Mouse (Mus musculus): Measurements from ENCODE around the gene Cdyl2. TPM values are rescaled to one million over a fixed set of nuclear protein-coding genes. Genes with fewer than 3 reads are reported as not detected.

Gene Cdyl2
- polyA plus RNA-seq, 1 experiment from 2014 or later, result 5.2 TPM

GRCm38 (mm10) chr8:116573085-116573484 lies 159.7 kb downstream of the Cdyl2 start:
- no peak overlapping the region for H3K27ac ChIP-seq
- WGBS, result 86% methylated on average over 5 of the region's 5 CpGs
- ATAC-seq (ENCODE audit: insufficient read depth, low FRiP score, low read depth), result no peak
- no peaks in the 10 kb centered on the region for H3K36me3 ChIP-seq
- no peaks in the 10 kb centered on the region for H3K9me3 ChIP-seq
- no peaks in the 10 kb centered on the region for H3K27me3 ChIP-seq (replicated peaks)
- no peak overlapping the region for H3K9ac ChIP-seq
- no peak overlapping the region for H3K4me3 ChIP-seq (replicated peaks)
- no peaks in the 10 kb centered on the region for H3K4me1 ChIP-seq
- H3K4me2 ChIP-seq, result no peak overlapping the region

- Histone ChIP-seq H3K27ac (no peak overlapping the region), H3K4me2 (no peak overlapping the region), H3K27me3 (replicated peaks) (no peaks in the 10 kb centered on the region), H3K9me3 (no peaks in the 10 kb centered on the region), H3K4me1 (no peaks in the 10 kb centered on the region), H3K9ac (no peak overlapping the region), H3K36me3 (no peaks in the 10 kb centered on the region), H3K4me3 (replicated peaks) (no peak overlapping the region)
- ATAC-seq (ENCODE audit: insufficient read depth, low FRiP score, low read depth), result no peak
- WGBS, result 83% methylated on average over 3 of the region's 3 CpGs
Observed at GRCm38 (mm10) chr8:116552778-116553177, 180.0 kb downstream of the Cdyl2 start.

GRCm38 (mm10) chr8:116552255-116552654 lies 180.5 kb downstream of the Cdyl2 start:
- Histone ChIP-seq H3K4me2 (no peak overlapping the region), H3K4me3 (replicated peaks) (no peak overlapping the region), H3K9me3 (no peaks in the 10 kb centered on the region), H3K27ac (no peak overlapping the region), H3K36me3 (no peaks in the 10 kb centered on the region), H3K4me1 (no peaks in the 10 kb centered on the region), H3K27me3 (replicated peaks) (no peaks in the 10 kb centered on the region), H3K9ac (no peak overlapping the region)
- ATAC-seq (ENCODE audit: insufficient read depth, low FRiP score, low read depth), result no peak
- WGBS, result 82% methylated on average over 6 of the region's 6 CpGs

GRCm38 (mm10) chr8:116543366-116543765 lies 189.4 kb downstream of the Cdyl2 start:
- Histone ChIP-seq H3K4me3 (replicated peaks) (no peak overlapping the region), H3K4me1 (no peaks in the 10 kb centered on the region), H3K27ac (no peak overlapping the region), H3K9ac (no peak overlapping the region), H3K9me3 (no peaks in the 10 kb centered on the region), H3K27me3 (replicated peaks) (no peaks in the 10 kb centered on the region), H3K36me3 (no peaks in the 10 kb centered on the region), H3K4me2 (no peak overlapping the region)
- WGBS, result 83% methylated on average over 1 of the region's 1 CpGs
- no peak for ATAC-seq (ENCODE audit: insufficient read depth, low FRiP score, low read depth)

- Histone ChIP-seq H3K36me3 (no peaks in the 10 kb centered on the region), H3K4me3 (replicated peaks) (no peak overlapping the region), H3K4me2 (no peak overlapping the region), H3K9ac (no peak overlapping the region), H3K27me3 (replicated peaks) (no peaks in the 10 kb centered on the region), H3K27ac (no peak overlapping the region), H3K9me3 (no peaks in the 10 kb centered on the region), H3K4me1 (no peaks in the 10 kb centered on the region)
- ATAC-seq (ENCODE audit: insufficient read depth, low FRiP score, low read depth), result no peak
- WGBS, result 87% methylated on average over 5 of the region's 5 CpGs
Observed at GRCm38 (mm10) chr8:116542842-116543241, 189.9 kb downstream of the Cdyl2 start.

GRCm38 (mm10) chr8:116540136-116540535 lies 192.7 kb downstream of the Cdyl2 start:
- H3K9ac ChIP-seq, result no peak overlapping the region
- H3K27ac ChIP-seq, result no peak overlapping the region
- no peaks in the 10 kb centered on the region for H3K27me3 ChIP-seq (replicated peaks)
- H3K4me2 ChIP-seq, result no peak overlapping the region
- no peak overlapping the region for H3K4me3 ChIP-seq (replicated peaks)
- 65% methylated on average over 1 of the region's 1 CpGs for whole genome bisulfite sequencing
- H3K4me1 ChIP-seq, result no peaks in the 10 kb centered on the region
- no peaks in the 10 kb centered on the region for H3K9me3 ChIP-seq
- H3K36me3 ChIP-seq, result no peaks in the 10 kb centered on the region
- no peak for ATAC-seq (ENCODE audit: insufficient read depth, low FRiP score, low read depth)

- Histone ChIP-seq H3K4me1 (no peaks in the 10 kb centered on the region), H3K4me3 (replicated peaks) (no peak overlapping the region), H3K4me2 (no peak overlapping the region), H3K9me3 (no peaks in the 10 kb centered on the region), H3K27me3 (replicated peaks) (no peaks in the 10 kb centered on the region), H3K27ac (no peak overlapping the region), H3K36me3 (no peaks in the 10 kb centered on the region), H3K9ac (no peak overlapping the region)
- ATAC-seq (ENCODE audit: insufficient read depth, low FRiP score, low read depth), result no peak
- WGBS, result 36% methylated on average over 7 of the region's 7 CpGs
Observed at GRCm38 (mm10) chr8:116538763-116539162, 194.0 kb downstream of the Cdyl2 start.

- Histone ChIP-seq H3K9me3 (no peaks in the 10 kb centered on the region), H3K27ac (no peak overlapping the region), H3K9ac (no peak overlapping the region), H3K4me1 (no peaks in the 10 kb centered on the region), H3K27me3 (replicated peaks) (no peaks in the 10 kb centered on the region), H3K4me2 (no peak overlapping the region), H3K36me3 (no peaks in the 10 kb centered on the region), H3K4me3 (replicated peaks) (no peak overlapping the region)
- WGBS, result 76% methylated on average over 5 of the region's 5 CpGs
- ATAC-seq (ENCODE audit: insufficient read depth, low FRiP score, low read depth), result no peak
Observed at GRCm38 (mm10) chr8:116536786-116537185, 196.0 kb downstream of the Cdyl2 start.

GRCm38 (mm10) chr8:116533081-116533480 lies 199.7 kb downstream of the Cdyl2 start:
- no peak overlapping the region for H3K27ac ChIP-seq
- H3K4me3 ChIP-seq (replicated peaks), result no peak overlapping the region
- no peaks in the 10 kb centered on the region for H3K36me3 ChIP-seq
- no peaks in the 10 kb centered on the region for H3K4me1 ChIP-seq
- WGBS, result 75% methylated on average over 6 of the region's 6 CpGs
- ATAC-seq (ENCODE audit: insufficient read depth, low FRiP score, low read depth), result no peak
- no peak overlapping the region for H3K9ac ChIP-seq
- no peaks in the 10 kb centered on the region for H3K27me3 ChIP-seq (replicated peaks)
- no peak overlapping the region for H3K4me2 ChIP-seq
- no peaks in the 10 kb centered on the region for H3K9me3 ChIP-seq

GRCm38 (mm10) chr8:116528736-116529135 lies 204.1 kb downstream of the Cdyl2 start:
- H3K27ac ChIP-seq, result no peak overlapping the region
- no peaks in the 10 kb centered on the region for H3K27me3 ChIP-seq (replicated peaks)
- ATAC-seq (ENCODE audit: insufficient read depth, low FRiP score, low read depth), result no peak
- WGBS, result 75% methylated on average over 7 of the region's 7 CpGs
- H3K4me2 ChIP-seq, result no peak overlapping the region
- H3K4me1 ChIP-seq, result no peaks in the 10 kb centered on the region
- no peak overlapping the region for H3K4me3 ChIP-seq (replicated peaks)
- no peaks in the 10 kb centered on the region for H3K9me3 ChIP-seq
- no peaks in the 10 kb centered on the region for H3K36me3 ChIP-seq
- H3K9ac ChIP-seq, result no peak overlapping the region

GRCm38 (mm10) chr8:116524915-116525314 lies 207.9 kb downstream of the Cdyl2 start:
- WGBS, result 87% methylated on average over 7 of the region's 7 CpGs
- ATAC-seq (ENCODE audit: insufficient read depth, low FRiP score, low read depth), result no peak
- Histone ChIP-seq H3K4me2 (no peak overlapping the region), H3K27ac (no peak overlapping the region), H3K36me3 (no peaks in the 10 kb centered on the region), H3K4me3 (replicated peaks) (no peak overlapping the region), H3K4me1 (no peaks in the 10 kb centered on the region), H3K9me3 (no peaks in the 10 kb centered on the region), H3K9ac (no peak overlapping the region), H3K27me3 (replicated peaks) (no peaks in the 10 kb centered on the region)
